Comparison of ENCODE assay signal across 8 mouse cellular contexts in the genomic region with DNA sequence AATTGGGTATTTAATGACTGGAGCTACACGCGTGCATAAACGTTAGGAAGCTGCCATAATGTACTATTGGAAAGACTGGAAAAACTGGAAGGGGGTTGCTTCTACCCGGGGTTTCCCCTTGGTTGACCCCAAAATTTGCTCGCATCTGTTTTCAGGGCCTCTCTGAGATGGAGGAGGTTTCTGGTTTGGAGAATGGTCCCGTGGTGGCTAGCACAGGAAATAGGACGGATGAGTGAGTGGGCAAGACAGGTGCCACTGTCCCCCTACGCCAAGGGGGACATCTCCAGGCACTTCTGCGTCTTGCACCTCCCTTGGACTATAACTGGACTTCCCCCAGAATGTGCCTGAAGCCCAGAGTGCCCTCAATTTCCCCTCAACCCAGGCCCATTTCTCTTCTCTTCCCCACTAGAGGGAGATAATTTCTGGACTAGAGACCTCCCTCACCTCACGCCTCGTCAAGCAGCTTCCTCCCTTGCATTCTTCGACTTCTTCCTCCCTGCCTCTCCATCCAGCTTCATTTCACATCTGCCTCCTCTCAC. TPM values are rescaled to one million over a fixed set of nuclear protein-coding genes. Genes with fewer than 3 reads are reported as not detected.
A peak's percentile ranks its signal among the peaks of the same experiment; 100 is the strongest.
DNase-seq lines count a peak whose midpoint lies in the region; ATAC-seq and TF ChIP-seq lines count a peak whose summit lies in the region.

No protein-coding gene starts in this region.

- peak overlapping the region; percentile 100 for H3K27ac ChIP-seq in lung, embryonic 14.5 days (ENCODE audit: low read depth)
- peak overlapping the region; percentile 100 for H3K27ac ChIP-seq in embryonic facial prominence, embryonic 15.5 days (replicated peaks)
- H3K27ac ChIP-seq in limb, embryonic 10.5 days = peak overlapping the region; percentile 100
- peak overlapping the region; percentile 99 for H3K27ac ChIP-seq in neural tube, embryonic 14.5 days (ENCODE audit: low read depth, low read length)

- no peaks in the 10 kb centered on the region for H3K9me3 ChIP-seq in lung, embryonic 14.5 days (ENCODE audit: low read depth, low read length)
- H3K9me3 ChIP-seq in embryonic facial prominence, embryonic 15.5 days (replicated peaks) = no peaks in the 10 kb centered on the region
- no peaks in the 10 kb centered on the region for H3K9me3 ChIP-seq in limb, embryonic 10.5 days (replicated peaks)
- no peaks in the 10 kb centered on the region for H3K9me3 ChIP-seq in neural tube, embryonic 14.5 days (ENCODE audit: control insufficient read depth, low read length)

- H3K4me1 ChIP-seq in lung, embryonic 14.5 days (ENCODE audit: insufficient read depth) = peaks cover 21% of the 10 kb centered on the region; the same call in 1 of the 2 replicates
- H3K4me1 ChIP-seq in embryonic facial prominence, embryonic 15.5 days = peaks cover 53% of the 10 kb centered on the region
- peaks cover 62% of the 10 kb centered on the region for H3K4me1 ChIP-seq in limb, embryonic 10.5 days
- H3K4me1 ChIP-seq in neural tube, embryonic 14.5 days (ENCODE audit: control insufficient read depth, insufficient read depth, low read length) = peaks cover 34% of the 10 kb centered on the region

- peak; percentile 5; the same call in 1 of the 2 replicates for ATAC-seq in lung, embryonic 14.5 days (ENCODE audit: insufficient read depth)
- peak; percentile 0; the same call in 1 of the 2 replicates for ATAC-seq in embryonic facial prominence, embryonic 15.5 days (ENCODE audit: insufficient number of reproducible peaks, low FRiP score, low TSS enrichment, low read depth)
- ATAC-seq in neural tube, embryonic 14.5 days (ENCODE audit: low read depth) = no peak

- DNase-seq in lung, embryonic 14.5 days = no peak
- DNase-seq in lung, adult 18-20 months = no peak
- DNase-seq in limb, embryonic 10.5 days (ENCODE audit: low spot score) = no peak
- no peak for DNase-seq in left cerebral cortex, adult 9 months (ENCODE audit: low spot score in 2 of 2)
- no peak for DNase-seq in urinary bladder, adult 18-20 months (ENCODE audit: low spot score in 2 of 2)
- no peak for DNase-seq in cerebellum, adult 11-12 months

- no peak for TF ChIP-seq CTCF in lung, embryonic 14.5 days (IDR thresholded peaks at IDR 0.05; ENCODE audit: low read depth)

- H3K9ac ChIP-seq in lung, embryonic 14.5 days = peak overlapping the region; percentile 89
- H3K9ac ChIP-seq in embryonic facial prominence, embryonic 15.5 days = peak overlapping the region; percentile 56
- H3K9ac ChIP-seq in neural tube, embryonic 14.5 days (replicated peaks; ENCODE audit: low read depth, low read length) = peak overlapping the region; percentile 93

- H3K4me2 ChIP-seq in lung, embryonic 14.5 days = peak overlapping the region; percentile 81
- peak overlapping the region; percentile 49 for H3K4me2 ChIP-seq in embryonic facial prominence, embryonic 15.5 days (replicated peaks)
- peak overlapping the region; percentile 66 for H3K4me2 ChIP-seq in neural tube, embryonic 14.5 days (ENCODE audit: low read depth, low read length)

- H3K4me3 ChIP-seq in lung, embryonic 14.5 days (ENCODE audit: low read depth, low read length) = peak overlapping the region; percentile 65
- H3K4me3 ChIP-seq in embryonic facial prominence, embryonic 15.5 days (replicated peaks) = peak overlapping the region; percentile 69
- H3K4me3 ChIP-seq in limb, embryonic 10.5 days = peak overlapping the region; percentile 76
- H3K4me3 ChIP-seq in neural tube, embryonic 14.5 days (ENCODE audit: low read depth, low read length) = peak overlapping the region; percentile 74

- 0 out of 2 replicates have a peak, but pooled peaks cover 6% of the 10 kb centered on the region for H3K36me3 ChIP-seq in lung, embryonic 14.5 days (ENCODE audit: insufficient read depth)
- no peaks in the 10 kb centered on the region for H3K36me3 ChIP-seq in embryonic facial prominence, embryonic 15.5 days
- H3K36me3 ChIP-seq in limb, embryonic 10.5 days = peaks cover 11% of the 10 kb centered on the region
- no peaks in the 10 kb centered on the region for H3K36me3 ChIP-seq in neural tube, embryonic 14.5 days (ENCODE audit: control insufficient read depth, insufficient read depth, low read length)

- 23% methylated on average over 12 of the region's 12 CpGs for WGBS in lung, embryonic 14.5 days
- 26% methylated on average over 12 of the region's 12 CpGs for WGBS in embryonic facial prominence, embryonic 15.5 days
- WGBS in limb, embryonic 10.5 days = 46% methylated on average over 12 of the region's 12 CpGs
- 30% methylated on average over 12 of the region's 12 CpGs for WGBS in neural tube, embryonic 14.5 days

- no peaks in the 10 kb centered on the region for H3K27me3 ChIP-seq in lung, embryonic 14.5 days (ENCODE audit: insufficient read depth, low read length)
- no peaks in the 10 kb centered on the region for H3K27me3 ChIP-seq in embryonic facial prominence, embryonic 15.5 days
- no peaks in the 10 kb centered on the region for H3K27me3 ChIP-seq in limb, embryonic 10.5 days (ENCODE audit: low read depth, poor library complexity, severe bottlenecking)
- no peaks in the 10 kb centered on the region for H3K27me3 ChIP-seq in neural tube, embryonic 14.5 days (ENCODE audit: control insufficient read depth, insufficient read depth, low read length)

RNA-seq across cellular contexts. Expression of gene Zfp219, which starts 1.4 kb away (rescaled TPM):
- polyA plus RNA-seq in lung, embryonic 14.5 days (2014; fragmentation: Nextera tagmentation; extraction: Ambion mirVana) = 25.8 and 28.3 TPM in 2 replicates
- polyA plus RNA-seq in embryonic facial prominence, embryonic 15.5 days (2015; fragmentation: Nextera tagmentation; extraction: Ambion mirVana) = 33.7 and 33.8 TPM in 2 replicates
- polyA plus RNA-seq in limb, embryonic 10.5 days (2016; fragmentation: Nextera tagmentation; extraction: Ambion mirVana) = 45.6 and 51.1 TPM in 2 replicates
- polyA plus RNA-seq in neural tube, embryonic 14.5 days (2014; fragmentation: Nextera tagmentation; extraction: Ambion mirVana) = 24.1 and 27.4 TPM in 2 replicates

RNA-seq across cellular contexts. Expression of gene Tmem253, which starts 3.7 kb away (rescaled TPM):
- polyA plus RNA-seq in lung, embryonic 14.5 days (2014; fragmentation: Nextera tagmentation; extraction: Ambion mirVana) = 0.35 and 0.74 TPM in 2 replicates
- polyA plus RNA-seq in embryonic facial prominence, embryonic 15.5 days (2015; fragmentation: Nextera tagmentation; extraction: Ambion mirVana) = 0.53 and 0.60 TPM in 2 replicates
- 0.41 and 0.66 TPM in 2 replicates for polyA plus RNA-seq in limb, embryonic 10.5 days (2016; fragmentation: Nextera tagmentation; extraction: Ambion mirVana)
- polyA plus RNA-seq in neural tube, embryonic 14.5 days (2014; fragmentation: Nextera tagmentation; extraction: Ambion mirVana) = 0.47 and 0.66 TPM in 2 replicates

RNA-seq across cellular contexts. Expression of gene Olfr221, which starts 23.1 kb away (rescaled TPM):
- not detected in 2 replicates for polyA plus RNA-seq in lung, embryonic 14.5 days (2014; fragmentation: Nextera tagmentation; extraction: Ambion mirVana)
- polyA plus RNA-seq in embryonic facial prominence, embryonic 15.5 days (2015; fragmentation: Nextera tagmentation; extraction: Ambion mirVana) = 0.19 TPM in 1 of 2 replicates, not detected in the other
- polyA plus RNA-seq in limb, embryonic 10.5 days (2016; fragmentation: Nextera tagmentation; extraction: Ambion mirVana) = not detected in 2 replicates
- polyA plus RNA-seq in neural tube, embryonic 14.5 days (2014; fragmentation: Nextera tagmentation; extraction: Ambion mirVana) = not detected in 2 replicates

RNA-seq across cellular contexts. Expression of gene Arhgef40, which starts 34.6 kb away (rescaled TPM):
- polyA plus RNA-seq in lung, embryonic 14.5 days (2014; fragmentation: Nextera tagmentation; extraction: Ambion mirVana) = 96.8 and 108 TPM in 2 replicates
- 144 and 150 TPM in 2 replicates for polyA plus RNA-seq in embryonic facial prominence, embryonic 15.5 days (2015; fragmentation: Nextera tagmentation; extraction: Ambion mirVana)
- 190 and 236 TPM in 2 replicates for polyA plus RNA-seq in limb, embryonic 10.5 days (2016; fragmentation: Nextera tagmentation; extraction: Ambion mirVana)
- 66.5 and 73.8 TPM in 2 replicates for polyA plus RNA-seq in neural tube, embryonic 14.5 days (2014; fragmentation: Nextera tagmentation; extraction: Ambion mirVana)
